Mouse (Mus musculus) frontal cortex, postnatal 14 days (tissue): Measurements from ENCODE around the gene Tln2.

ENCODE experiments used
- DNase-seq, 2 experiments: peaks; one replicate each; pipeline ENCODE4 v3.0.0; 2022; ENCODE audit warnings: low spot score in 2 of 2

Tln2 gene

DNA sequence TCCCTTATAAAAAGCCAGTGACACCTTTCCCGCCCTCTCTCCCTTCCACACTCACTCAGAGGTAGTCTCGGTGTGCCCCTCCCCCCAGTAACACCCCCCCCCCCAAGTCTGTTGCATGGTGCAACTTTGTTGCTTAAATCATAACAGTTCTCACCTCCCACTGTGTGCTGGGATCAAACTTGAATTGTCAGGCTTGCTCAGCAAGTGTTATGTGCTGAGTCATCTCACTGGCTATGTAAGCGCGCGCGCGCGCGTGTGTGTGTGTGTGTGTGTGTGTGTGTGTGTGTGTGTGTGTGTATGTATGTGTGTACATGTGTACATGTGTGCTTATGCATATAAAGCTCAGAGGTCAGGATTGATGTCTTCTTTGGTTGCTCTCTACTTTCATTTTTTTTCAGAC, 350.1 kb downstream of the Tln2 start:
- DNase-seq: no peak

DNA sequence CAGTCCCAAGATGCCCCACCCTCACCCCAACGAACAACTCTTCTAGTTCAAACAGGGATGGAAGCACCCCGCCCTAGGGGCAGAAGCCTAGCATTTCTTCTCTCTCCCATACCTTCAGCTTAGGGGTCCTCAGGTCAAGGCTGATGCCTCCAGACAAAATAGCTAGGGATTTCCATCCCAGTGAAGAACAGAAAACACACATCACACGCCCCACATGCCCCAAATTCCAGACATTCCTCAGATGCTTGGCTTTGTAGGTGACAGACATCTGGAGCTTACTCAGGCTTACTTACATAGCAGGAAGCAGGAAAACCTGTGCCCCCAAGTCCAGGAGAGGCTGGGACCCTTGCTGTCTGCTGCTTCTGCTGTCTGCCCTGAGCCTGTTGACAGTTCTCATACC, 351.1 kb downstream of the Tln2 start:
- no peak for DNase-seq

DNA sequence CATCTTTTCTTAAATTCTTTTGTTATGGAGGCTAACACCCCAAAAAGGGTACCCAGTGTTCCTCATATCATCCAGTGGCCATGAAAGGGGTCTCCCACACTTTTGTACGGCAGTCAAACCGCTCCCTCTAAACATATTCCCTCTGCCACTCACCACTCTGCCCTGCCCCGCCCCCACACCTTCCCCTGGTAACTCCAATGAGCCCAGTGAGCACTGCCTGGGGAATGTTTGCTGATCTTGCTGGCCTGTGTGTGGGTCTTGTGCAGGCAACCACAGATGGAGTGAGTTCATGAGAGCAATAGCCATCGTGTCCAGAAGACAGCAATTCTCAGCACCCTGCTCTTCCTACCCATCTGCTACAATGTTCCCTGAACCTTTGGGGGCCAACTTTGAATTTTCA, 354.3 kb downstream of the Tln2 start:
- no peak for DNase-seq

DNA sequence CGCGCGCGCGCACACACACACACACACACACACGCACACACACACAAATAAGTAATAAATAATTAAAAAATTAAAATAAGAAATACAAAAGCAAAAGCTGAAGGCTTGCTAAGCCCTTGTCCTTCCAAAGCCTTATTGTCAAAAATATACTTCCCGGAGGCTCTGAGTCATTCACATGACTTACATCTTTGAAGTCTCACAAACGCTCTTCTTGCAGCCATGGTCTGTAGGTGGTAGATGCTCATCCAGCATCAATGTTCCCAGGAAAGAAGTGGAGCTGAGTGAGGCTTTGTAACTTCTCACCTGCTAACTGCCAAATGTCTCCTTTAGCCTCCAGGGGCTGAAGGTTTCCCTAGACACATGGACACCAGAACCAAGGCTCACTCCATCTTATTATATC, 362.9 kb downstream of the Tln2 start:
- DNase-seq: no peak

DNA sequence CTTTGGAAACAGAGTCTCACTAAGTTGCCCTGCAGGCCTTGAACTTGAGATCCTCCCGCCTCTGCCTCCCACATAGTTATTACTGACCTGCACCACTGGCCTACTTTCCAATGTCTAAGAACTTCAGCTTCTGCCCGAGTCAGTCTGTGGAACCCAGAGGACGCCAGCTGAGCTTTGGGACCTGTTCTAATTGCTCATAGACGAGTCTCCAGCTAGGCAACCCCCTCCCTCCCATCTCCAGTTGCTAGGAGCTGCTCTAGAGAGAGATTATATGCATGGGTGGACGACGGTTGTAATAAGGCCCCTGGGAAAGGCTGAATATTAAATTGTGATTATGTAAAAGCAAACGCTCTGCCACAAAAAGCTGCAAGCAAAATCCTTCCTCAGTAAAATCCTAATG, 364.2 kb downstream of the Tln2 start:
- DNase-seq: no peak

DNA sequence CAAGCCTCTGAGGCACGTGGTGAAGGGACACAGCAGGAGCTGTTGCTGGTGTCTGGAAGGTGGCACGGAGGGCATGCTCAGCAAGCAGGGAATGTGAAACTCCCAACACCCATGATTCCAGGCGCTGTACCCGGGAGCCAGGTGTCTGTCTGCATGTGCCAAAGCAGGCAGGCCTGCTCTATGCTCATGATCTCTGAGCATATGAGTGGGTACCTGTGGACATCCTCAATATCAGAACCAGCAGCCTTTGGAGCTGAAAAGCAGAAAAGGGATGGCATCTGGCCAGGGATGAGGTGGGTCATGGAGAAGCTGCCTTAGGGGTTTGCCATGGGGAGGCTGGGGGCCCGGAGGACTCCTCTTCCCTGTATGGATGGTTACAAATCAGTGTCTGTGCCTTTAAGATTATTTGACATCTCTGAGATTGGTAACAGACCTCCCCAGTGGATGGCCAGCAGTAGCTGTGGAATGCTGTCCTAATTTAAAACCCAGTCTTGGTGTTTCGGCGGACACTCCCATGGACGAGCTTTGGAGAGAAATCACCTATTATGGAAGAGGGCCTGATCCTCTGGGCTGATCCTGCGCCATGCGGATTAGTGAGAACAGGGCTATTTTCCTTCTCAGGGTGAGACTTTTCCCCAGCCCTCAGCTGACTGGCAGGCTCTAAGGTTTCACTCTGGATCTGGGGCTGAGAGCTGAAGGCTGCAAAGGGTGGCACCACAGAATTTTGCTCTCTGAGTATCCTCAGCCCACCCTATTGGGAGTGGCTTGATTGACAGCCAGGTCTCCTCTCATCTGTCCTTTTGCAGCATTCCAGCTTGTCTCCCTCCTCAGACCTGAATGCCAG, 367.8 kb downstream of the Tln2 start:
- DNase-seq: no peak

DNA sequence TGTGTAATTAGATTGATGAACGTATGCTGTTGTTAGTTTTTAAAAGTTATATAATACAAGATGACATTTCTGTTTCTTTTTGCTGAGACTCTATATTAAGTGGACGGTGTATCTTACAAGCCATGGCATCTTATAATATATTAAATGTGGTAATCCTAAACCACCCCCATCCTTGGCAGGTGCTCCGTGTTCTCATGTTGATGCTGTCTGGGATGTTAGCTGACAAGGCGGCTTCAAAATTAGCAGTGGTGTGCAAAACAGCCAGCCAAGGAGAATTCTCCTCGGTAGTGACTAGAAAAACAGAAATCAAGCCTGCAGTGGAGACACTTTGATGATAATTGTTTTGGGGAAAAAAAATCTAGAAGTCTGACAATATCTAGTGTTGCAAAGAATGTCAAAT, 371.8 kb downstream of the Tln2 start:
- DNase-seq: no peak

DNA sequence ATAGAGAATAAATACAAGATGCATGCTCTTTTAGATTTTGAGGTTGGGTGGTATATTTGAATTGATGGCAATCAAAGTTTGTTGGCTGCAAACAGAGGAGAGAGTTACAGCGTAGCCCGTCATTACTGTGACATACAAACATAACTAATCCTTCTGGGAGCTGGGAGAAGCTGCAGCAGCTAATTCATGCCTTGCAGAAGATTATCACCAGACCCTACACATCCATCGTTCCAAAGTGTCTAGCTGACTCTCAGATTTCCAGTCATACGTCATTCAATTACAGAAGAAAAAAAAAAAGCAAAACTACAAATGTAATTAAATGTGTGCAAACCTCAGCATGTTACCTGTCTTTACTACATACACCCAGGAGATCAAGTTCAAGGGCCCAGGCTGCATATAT, 372.3 kb downstream of the Tln2 start:
- DNase-seq: no peak

DNA sequence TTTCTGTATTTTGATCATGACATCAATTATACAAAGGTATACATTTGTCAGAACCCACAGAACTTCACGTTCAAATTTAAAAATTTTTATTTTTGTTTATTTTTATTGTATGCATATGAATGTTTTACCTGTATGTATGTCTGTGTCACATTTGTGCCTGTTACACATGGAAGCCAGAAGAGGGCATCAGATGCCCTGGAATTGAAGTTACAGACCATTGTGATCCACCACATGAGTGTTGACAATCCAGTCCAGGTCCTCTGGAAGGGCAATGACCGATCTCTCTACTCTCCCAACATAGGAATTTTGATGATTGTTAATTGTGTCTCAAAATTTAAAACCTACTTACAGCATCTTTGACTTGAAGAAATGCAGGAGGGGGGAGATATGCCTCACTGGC, 374.9 kb downstream of the Tln2 start:
- no peak for DNase-seq

DNA sequence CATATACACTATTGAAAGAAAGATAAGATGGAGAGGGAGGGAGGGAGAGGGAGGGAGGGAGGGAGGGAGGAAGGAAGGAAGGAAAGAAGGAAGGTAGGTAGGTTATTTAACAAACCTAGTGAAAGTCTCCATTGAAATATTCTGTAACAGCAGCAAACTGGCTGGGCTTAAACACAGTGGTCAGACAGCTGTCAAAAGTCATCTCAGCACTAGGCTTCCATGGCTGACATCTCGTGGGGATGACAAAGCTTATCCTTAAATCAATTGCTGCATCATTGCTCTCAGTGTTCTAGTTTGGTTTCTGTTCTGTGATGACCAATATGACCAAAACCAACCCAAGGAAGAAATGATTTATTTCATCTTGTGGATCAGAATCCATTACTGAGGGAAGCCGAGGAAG, 376.0 kb downstream of the Tln2 start:
- no peak for DNase-seq

DNA sequence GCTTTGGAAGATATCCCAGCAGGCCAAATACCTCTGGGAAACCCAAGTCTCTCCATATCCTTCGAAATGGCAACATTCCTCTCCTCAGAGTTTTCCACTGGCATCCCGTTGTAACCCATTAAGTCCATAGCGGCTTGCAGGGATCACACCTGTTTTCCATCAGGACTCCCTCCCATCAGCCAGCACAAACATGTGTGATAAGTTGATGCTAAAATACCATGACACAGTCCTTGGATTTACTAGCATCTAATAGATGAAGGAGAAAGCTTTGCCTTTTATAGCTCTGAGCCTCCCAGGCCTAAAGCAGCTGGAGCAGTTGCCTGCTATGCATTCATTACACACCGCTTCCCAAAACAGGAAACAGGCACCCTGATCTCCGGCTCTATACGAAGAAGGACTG, 377.5 kb downstream of the Tln2 start:
- DNase-seq: no peak

DNA sequence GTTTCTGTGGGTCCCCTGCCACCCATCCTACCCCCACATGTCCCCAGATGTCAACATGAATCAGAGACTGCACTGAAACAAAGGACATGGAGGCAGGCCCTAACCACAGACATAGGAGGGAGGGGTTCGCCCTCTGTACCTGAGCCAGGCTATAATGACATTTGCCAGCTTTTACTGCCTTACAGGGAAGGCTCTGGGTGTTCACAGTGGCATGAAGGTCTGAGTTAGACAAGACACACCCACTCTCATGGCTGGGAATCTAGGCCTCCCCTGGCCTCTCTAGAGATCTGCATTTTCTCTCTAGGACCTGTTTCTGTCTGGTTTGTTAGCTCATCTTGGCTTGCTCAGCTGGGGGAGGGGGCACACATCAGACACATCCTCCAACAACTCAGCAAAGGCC, 380.8 kb downstream of the Tln2 start:
- no peak for DNase-seq

DNA sequence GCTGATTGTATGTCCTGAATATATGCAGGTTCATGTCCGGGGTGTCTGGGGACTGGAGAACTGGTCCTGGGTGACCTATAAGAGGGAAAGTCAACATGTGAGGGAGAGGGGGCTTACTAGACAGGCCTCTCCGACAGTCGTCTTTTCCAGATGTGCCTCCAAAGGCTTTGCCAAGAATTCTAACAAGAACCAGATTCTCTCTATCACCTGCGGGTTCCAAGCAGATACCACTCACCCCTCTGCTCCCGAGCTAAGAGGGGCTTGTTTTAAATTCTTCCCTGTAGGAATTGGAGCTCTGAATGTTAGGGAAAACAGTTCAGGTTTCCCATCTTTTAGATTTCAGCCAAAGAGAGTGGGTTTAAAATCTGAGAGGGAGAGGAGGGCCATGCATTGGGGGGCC, 381.3 kb downstream of the Tln2 start:
- no peak for DNase-seq

DNA sequence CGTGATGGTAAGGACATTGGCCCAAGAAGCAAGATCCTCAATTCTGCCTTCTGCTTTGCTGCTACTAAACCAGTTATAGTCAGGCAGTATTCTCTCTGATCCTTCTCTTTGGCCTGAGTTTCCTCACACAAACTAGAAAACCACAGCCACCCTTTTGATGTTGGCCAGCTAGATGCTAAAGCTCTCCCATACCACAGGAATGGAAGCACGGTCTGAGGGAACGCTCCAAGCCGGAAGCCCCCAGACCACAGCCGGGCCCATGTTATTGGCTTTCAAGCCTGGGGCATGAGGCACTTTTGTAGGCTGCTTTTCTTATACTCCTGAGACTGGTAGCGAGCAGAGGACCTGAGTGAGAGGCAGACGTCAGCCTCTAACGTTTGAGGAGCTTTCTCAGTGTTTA, 383.4 kb downstream of the Tln2 start:
- no peak for DNase-seq

DNA sequence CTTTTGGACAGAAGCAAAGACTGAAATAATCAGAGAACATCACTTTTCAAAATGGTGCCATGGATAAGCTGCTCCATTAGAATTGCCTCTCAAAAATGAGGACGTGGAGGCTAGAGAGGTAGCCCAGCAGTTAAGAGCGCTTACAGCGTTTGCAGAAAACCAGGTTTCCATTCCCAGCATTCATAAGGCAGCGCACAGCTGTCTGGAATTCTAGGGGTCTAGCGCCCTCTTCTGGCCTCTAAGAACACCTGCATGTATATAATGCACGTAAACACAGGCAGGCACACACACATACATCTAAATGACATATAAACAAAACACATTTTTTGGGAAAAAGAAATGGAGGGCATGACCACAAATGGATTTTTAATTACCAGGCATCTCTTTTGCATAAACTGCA, 385.7 kb downstream of the Tln2 start:
- no peak for DNase-seq

DNA sequence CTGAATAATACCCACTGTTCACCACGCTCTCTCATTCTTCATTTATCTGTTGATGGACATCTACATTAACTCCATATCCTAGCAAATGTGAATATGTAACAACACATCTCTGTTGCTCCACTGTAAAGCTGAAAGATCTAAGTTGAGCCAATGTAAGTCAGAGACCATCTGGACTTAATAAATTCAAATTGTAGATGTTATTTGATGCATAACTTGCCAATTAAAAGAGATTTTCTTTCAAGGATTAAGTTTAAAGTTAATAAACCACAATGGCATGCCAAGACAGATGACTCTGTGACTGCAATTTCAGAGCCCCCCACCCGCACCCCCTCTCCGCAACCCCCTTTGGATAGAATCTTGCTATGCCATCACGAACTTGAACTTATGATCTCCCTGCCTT, 386.3 kb downstream of the Tln2 start:
- DNase-seq: no peak

DNA sequence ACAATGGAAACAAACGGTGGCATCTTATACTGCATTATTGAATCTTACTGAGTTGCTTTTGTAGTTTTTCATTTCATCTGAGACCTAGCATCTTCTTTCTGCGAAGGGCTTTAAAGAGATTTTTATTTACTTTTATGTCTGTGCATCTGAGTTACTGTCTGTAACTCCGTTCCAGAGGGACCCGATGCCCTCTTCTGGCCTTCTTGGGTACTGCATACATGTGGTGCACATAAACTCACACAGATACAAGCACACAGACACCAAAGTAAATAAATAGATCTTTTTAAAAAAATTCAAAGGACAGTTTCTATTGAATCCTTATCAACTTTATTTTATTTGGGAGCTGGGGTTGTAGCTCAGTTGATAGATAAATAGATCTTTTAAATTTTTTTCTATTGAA, 388.1 kb downstream of the Tln2 start:
- DNase-seq: no peak

DNA sequence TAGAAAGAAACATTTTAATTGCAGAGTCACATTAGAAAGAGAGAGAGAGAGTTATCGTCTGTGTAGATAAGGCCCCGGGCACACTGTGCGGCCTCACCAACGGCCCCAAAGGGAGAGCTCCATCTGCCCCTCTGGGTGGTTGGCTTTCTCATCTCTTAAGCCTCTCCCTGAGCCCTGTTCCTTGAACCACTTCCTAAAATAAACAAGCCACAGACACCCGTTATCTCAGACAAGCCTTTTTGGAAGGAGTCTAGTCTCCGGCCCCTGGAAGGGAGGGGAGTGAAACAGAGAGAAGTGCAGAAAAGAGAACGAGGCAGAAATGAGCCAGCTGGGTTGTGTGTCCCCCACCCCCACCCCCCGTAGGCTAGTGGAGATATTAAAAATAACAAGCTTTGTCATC, 388.7 kb downstream of the Tln2 start:
- no peak for DNase-seq

DNA sequence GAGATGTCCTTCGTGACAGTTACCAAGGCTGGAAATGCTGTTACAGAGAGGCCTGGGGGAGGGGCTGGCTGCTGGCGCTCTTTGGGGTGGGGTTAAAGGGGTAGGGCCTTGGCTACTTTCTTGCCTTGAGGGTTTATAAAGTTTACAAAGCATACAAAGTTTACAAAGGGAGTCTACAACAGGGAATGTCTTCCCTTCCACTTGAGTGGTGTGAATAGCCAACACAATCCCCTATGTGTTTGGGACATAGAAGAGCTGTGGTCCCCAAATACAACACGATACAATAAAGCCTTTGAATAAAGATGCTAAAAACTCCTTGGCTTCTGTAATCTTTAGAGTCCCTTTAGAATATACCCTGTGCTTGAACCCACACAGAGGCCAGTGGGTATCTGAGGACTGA, 389.5 kb downstream of the Tln2 start:
- DNase-seq: no peak
